Mouse (Mus musculus): ENCODE results near the gene Snx20. TPM values are rescaled to one million over a fixed set of nuclear protein-coding genes. Genes with fewer than 3 reads are reported as not detected.

Gene Snx20
- polyA plus RNA-seq, 1 experiment from 2014 or later = 1.3 TPM

- no peak overlapping the region for H3K4me3 ChIP-seq
- H3K4me2 ChIP-seq (replicated peaks) = no peak overlapping the region
- H3K27me3 ChIP-seq (replicated peaks) = no peaks in the 10 kb centered on the region
- no peaks in the 10 kb centered on the region for H3K36me3 ChIP-seq
- H3K9ac ChIP-seq = no peak overlapping the region
- H3K27ac ChIP-seq = no peak overlapping the region
- H3K9me3 ChIP-seq = no peaks in the 10 kb centered on the region
- no peaks in the 10 kb centered on the region for H3K4me1 ChIP-seq
- 74% methylated on average over 9 of the region's 9 CpGs for whole genome bisulfite sequencing
- ATAC-seq (ENCODE audit: low FRiP score, low read depth) = no peak
These were observed 1.4 kb upstream of the Snx20 start for GRCm38 (mm10) chr8:88637092-88638000.

DNA sequence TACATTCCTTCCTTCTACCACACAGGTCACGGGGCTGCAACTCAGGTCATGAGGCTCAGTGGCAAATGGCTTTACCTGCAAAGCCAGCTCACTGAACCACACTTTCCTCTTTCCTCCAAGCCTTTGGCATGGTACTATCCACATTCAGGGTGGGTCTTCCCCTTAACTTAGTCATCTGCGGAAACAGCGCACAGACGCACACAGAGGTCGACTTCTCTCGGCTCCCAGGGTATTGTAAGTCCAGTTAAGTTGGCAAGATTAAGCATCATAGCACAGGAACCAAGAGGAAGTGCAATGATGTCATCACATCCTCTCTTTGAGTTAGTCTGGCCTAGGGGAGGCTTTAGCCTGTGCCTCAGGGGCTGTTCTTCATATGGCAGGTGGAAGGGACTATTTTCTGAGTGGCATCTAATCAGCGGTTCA lies 2.6 kb downstream of the Snx20 start:
- WGBS = 90% methylated on average over 7 of the region's 7 CpGs

DNA sequence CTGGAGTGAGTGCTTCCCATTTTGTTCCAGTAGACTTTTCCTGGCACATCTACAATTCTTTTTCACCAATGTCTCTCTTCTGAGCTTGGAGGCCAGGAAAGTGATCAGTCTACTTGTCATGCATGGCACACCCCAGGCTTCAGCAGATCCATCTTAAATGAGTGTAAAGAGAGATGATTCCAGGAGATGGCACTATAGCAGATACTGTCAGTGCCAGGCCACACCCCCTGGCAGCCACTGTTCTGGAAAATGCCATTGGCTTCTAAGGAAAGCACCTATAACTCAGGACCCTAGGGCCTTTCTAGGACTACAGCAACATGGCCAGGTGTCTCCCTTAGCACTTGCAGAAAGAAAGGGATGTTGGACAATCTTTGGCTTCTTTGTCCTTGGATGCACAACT lies 4.8 kb downstream of the Snx20 start:
- peaks cover 8% of the 10 kb centered on the region; the same call in 1 of the 2 replicates for H3K4me1 ChIP-seq
- no peak overlapping the region for H3K4me3 ChIP-seq
- peaks cover 18% of the 10 kb centered on the region for H3K27me3 ChIP-seq (replicated peaks)
- no peak for ATAC-seq (ENCODE audit: low FRiP score, low read depth)
- no peak overlapping the region for H3K27ac ChIP-seq
- H3K9me3 ChIP-seq = no peaks in the 10 kb centered on the region
- H3K9ac ChIP-seq = no peak overlapping the region
- H3K36me3 ChIP-seq = no peaks in the 10 kb centered on the region
- H3K4me2 ChIP-seq (replicated peaks) = no peak overlapping the region

More for the DNA sequence above, 2.6 kb downstream of the Snx20 start:
- H3K4me1 ChIP-seq = peaks cover 1% of the 10 kb centered on the region; the same call in 1 of the 2 replicates
- no peak overlapping the region for H3K9ac ChIP-seq
- no peak overlapping the region for H3K4me2 ChIP-seq (replicated peaks)
- no peak overlapping the region for H3K4me3 ChIP-seq
- no peaks in the 10 kb centered on the region for H3K9me3 ChIP-seq
- no peaks in the 10 kb centered on the region for H3K36me3 ChIP-seq
- peaks cover 6% of the 10 kb centered on the region for H3K27me3 ChIP-seq (replicated peaks)
- ATAC-seq (ENCODE audit: low FRiP score, low read depth) = no peak
- no peak overlapping the region for H3K27ac ChIP-seq

DNA sequence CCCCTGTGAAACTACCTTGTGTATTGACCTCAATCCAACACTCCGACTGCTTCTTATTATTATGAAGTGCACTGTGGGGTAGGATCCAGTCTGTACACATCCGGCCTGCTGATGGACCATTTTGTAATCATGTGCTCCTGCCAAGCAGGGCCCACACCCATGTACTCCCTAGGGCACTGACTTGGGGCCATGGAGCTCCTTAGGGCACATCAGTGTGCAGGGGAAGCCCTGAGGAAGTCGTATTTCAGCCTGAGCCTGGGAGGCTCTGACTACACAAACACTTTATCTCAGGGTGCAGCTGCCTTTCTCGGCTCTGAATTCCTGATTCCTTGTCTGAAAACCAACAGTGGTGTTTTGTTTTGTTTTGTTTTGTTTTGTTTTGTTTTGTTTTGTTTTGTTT lies 5.7 kb downstream of the Snx20 start:
- no peak overlapping the region for H3K4me2 ChIP-seq (replicated peaks)
- WGBS = 76% methylated on average over 4 of the region's 4 CpGs
- H3K27me3 ChIP-seq (replicated peaks) = peaks cover 21% of the 10 kb centered on the region
- H3K9me3 ChIP-seq = no peaks in the 10 kb centered on the region
- ATAC-seq (ENCODE audit: low FRiP score, low read depth) = no peak
- no peak overlapping the region for H3K27ac ChIP-seq
- H3K4me3 ChIP-seq = no peak overlapping the region
- H3K9ac ChIP-seq = no peak overlapping the region
- H3K36me3 ChIP-seq = no peaks in the 10 kb centered on the region
- H3K4me1 ChIP-seq = peaks cover 8% of the 10 kb centered on the region; the same call in 1 of the 2 replicates

- Histone ChIP-seq H3K9ac (peak overlapping the region; percentile 70), H3K27me3 (replicated peaks) (peaks cover 25% of the 10 kb centered on the region), H3K4me2 (replicated peaks) (peak overlapping the region; percentile 91), H3K36me3 (no peaks in the 10 kb centered on the region), H3K27ac (no peak overlapping the region), H3K4me3 (peak overlapping the region; percentile 48), H3K9me3 (no peaks in the 10 kb centered on the region), H3K4me1 (peaks cover 8% of the 10 kb centered on the region; the same call in 1 of the 2 replicates)
- 67% methylated on average over 14 of the region's 14 CpGs for WGBS
- ATAC-seq (ENCODE audit: low FRiP score, low read depth) = no peak
These were observed 7.7 kb downstream of the Snx20 start for GRCm38 (mm10) chr8:88628001-88628774.

DNA sequence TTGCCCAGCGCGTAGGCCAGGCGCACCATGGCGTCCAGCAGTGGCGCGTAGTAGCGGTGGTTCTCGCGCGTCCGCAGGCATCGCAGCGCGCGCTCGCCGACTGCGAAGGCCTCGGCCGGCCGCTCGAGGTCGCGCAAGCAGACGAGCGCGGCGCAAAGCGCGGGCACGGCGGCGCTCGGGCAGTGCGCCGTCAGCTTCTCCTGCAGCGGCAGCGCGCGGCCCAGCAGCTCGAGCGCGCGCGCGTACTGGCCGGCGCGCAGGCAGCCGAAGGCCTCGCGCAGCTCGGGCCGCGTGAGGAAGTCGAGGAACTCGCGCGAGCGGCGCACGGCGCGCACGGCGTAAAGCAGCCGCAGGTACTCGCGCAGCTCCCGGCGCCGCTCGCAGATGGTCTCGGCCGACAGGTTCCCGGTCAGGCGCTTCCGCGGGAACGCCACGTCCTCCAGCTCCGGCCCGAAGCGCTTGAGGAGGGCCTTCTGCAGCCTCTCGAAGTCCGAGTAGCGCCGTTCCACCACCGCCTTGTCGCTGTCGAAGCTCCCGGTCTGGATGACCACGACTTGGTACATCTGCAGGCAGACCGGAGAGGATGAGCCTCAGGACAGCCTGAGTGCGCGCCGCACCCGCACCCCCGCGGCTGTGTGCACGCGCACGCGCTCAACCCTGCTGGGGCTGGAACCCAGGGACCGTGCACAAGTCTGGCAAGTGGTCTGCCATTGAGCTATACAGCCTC lies 8.5 kb downstream of the Snx20 start:
- Histone ChIP-seq H3K36me3 (no peaks in the 10 kb centered on the region), H3K9me3 (no peaks in the 10 kb centered on the region), H3K4me3 (peak overlapping the region; percentile 48), H3K27me3 (replicated peaks) (peaks cover 25% of the 10 kb centered on the region), H3K4me2 (replicated peaks) (peak overlapping the region; percentile 91), H3K4me1 (peaks cover 8% of the 10 kb centered on the region; the same call in 1 of the 2 replicates), H3K27ac (no peak overlapping the region), H3K9ac (peak overlapping the region; percentile 70)
- WGBS = under 1% methylated on average over 105 of the region's 105 CpGs
- ATAC-seq (ENCODE audit: low FRiP score, low read depth) = peak; percentile 72

DNA sequence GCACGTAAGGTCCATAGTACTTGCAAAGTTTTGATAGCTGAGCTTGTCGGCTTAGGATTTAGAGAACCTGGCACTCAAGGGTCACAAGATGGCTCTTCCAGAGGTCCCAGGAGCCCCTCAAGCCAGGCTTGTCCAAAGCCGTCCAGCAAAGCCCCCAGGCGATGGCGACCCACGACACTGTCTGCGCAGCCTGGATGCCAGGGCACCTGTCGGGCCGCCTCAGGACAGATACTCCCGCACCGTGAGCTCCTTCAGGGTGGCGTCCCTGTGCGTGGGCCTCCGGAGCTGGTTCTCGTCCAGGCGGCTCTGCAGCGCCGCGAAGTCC lies 9.0 kb downstream of the Snx20 start:
- Histone ChIP-seq H3K27me3 (replicated peaks) (peaks cover 25% of the 10 kb centered on the region), H3K9me3 (no peaks in the 10 kb centered on the region), H3K4me1 (peaks cover 8% of the 10 kb centered on the region; the same call in 1 of the 2 replicates), H3K27ac (no peak overlapping the region), H3K9ac (peak overlapping the region; percentile 70), H3K36me3 (no peaks in the 10 kb centered on the region), H3K4me2 (replicated peaks) (peak overlapping the region; percentile 91), H3K4me3 (peak overlapping the region; percentile 48)
- 15% methylated on average over 19 of the region's 19 CpGs for WGBS
- 0 out of 2 replicates have a peak, but pooled peaks have one; percentile 3 for ATAC-seq (ENCODE audit: low FRiP score, low read depth)

DNA sequence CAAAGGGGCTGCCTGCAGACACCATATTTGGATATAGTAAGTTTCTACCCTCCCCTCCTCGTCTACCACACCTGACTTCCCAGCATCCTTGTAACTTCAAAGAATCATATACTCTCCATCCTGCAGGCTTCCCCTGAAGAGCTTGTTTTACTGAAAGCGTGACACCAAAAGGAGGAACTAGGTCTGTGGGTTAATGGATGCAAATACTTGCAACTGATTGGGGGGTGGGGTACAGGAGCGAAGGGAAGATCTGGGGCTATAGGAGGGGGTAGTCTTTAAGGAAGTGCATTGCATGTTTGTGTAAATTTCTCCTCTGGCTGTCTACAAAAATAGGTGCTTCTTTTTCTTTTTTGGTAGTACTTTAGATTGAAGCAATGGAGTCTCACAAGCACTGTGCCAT lies 9.5 kb downstream of the Snx20 start:
- H3K4me3 ChIP-seq = no peak overlapping the region
- H3K9ac ChIP-seq = no peak overlapping the region
- no peaks in the 10 kb centered on the region for H3K9me3 ChIP-seq
- H3K36me3 ChIP-seq = no peaks in the 10 kb centered on the region
- 76% methylated on average over 3 of the region's 3 CpGs for WGBS
- ATAC-seq (ENCODE audit: low FRiP score, low read depth) = no peak
- H3K27ac ChIP-seq = no peak overlapping the region
- H3K4me2 ChIP-seq (replicated peaks) = no peak overlapping the region
- peaks cover 25% of the 10 kb centered on the region for H3K27me3 ChIP-seq (replicated peaks)
- H3K4me1 ChIP-seq = peaks cover 8% of the 10 kb centered on the region; the same call in 1 of the 2 replicates

GRCm38 (mm10) chr8:88624276-88624675 lies 11.7 kb downstream of the Snx20 start:
- Histone ChIP-seq H3K4me2 (replicated peaks) (no peak overlapping the region), H3K27ac (no peak overlapping the region), H3K9me3 (no peaks in the 10 kb centered on the region), H3K9ac (no peak overlapping the region), H3K27me3 (replicated peaks) (peaks cover 25% of the 10 kb centered on the region), H3K36me3 (no peaks in the 10 kb centered on the region), H3K4me3 (no peak overlapping the region), H3K4me1 (peaks cover 8% of the 10 kb centered on the region; the same call in 1 of the 2 replicates)
- ATAC-seq (ENCODE audit: low FRiP score, low read depth) = no peak
- WGBS = 83% methylated on average over 3 of the region's 3 CpGs

DNA sequence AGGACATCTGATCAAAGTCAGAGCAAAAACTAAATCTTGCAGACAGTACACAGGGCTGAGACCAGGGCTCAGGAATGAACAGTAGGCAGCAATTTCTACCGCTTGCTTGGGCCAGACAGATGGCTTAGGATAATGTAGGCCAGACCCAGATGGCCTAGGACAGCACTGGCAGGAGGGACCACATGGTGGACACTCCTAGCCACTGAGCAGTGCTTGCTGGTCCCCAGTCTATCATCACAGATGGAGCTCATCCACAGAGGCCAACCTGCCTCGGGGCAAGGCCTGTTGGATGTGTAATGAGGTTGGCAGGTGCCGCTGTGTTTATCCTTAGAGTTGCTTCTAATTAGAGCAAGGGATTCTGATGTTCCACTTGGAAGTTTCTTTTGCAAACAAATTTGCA lies 12.6 kb downstream of the Snx20 start:
- Histone ChIP-seq H3K4me1 (peaks cover 7% of the 10 kb centered on the region; the same call in 1 of the 2 replicates), H3K4me3 (no peak overlapping the region), H3K27ac (no peak overlapping the region), H3K27me3 (replicated peaks) (peaks cover 18% of the 10 kb centered on the region), H3K9me3 (no peaks in the 10 kb centered on the region), H3K36me3 (no peaks in the 10 kb centered on the region), H3K4me2 (replicated peaks) (no peak overlapping the region), H3K9ac (no peak overlapping the region)
- no peak for ATAC-seq (ENCODE audit: low FRiP score, low read depth)
- 63% methylated on average over 3 of the region's 3 CpGs for WGBS

DNA sequence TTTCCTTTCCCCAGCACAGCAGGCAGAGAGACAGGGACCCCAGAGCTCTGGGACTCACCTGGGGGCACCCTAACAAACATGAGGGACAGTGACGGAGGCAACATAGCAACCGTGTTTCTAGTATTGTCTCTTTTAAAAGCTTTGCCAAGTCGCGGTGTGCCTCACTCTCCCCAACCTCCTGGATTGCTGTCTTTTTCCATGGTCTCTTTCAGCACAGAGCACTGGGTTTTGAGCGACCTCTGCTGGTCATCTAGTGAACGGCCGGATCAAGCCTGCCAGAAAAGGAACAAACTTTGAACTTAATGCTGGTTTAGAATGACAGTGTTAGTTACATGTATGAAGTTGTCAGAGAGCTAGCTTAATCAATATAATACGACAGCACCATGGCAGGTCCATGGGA lies 14.5 kb downstream of the Snx20 start:
- under 1% methylated on average over 8 of the region's 8 CpGs for WGBS
- Histone ChIP-seq H3K9ac (no peak overlapping the region), H3K27ac (no peak overlapping the region), H3K4me1 (no peaks in the 10 kb centered on the region), H3K9me3 (no peaks in the 10 kb centered on the region), H3K27me3 (replicated peaks) (peaks cover 8% of the 10 kb centered on the region), H3K4me2 (replicated peaks) (no peak overlapping the region), H3K36me3 (no peaks in the 10 kb centered on the region), H3K4me3 (no peak overlapping the region)
- no peak for ATAC-seq (ENCODE audit: low FRiP score, low read depth)

DNA sequence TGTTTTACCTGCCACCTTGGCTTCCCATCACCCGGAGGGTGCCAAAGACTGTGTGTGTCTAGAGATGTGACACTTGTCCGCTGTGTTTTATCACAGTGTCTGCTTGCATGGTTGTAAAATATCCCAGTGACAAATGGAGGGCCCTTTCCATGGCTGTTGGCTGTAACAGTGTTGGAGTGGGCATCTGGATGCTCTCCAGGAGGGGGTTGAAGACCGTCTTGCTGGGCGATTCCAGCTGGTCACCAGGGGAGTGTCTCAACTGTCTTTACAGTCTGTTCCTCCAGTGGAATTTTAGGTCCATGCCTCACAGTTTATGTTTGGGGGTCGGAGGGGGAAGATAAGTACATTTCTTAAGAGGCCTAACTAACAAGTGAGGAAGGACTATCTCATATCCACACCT lies 15.0 kb downstream of the Snx20 start:
- no peak for ATAC-seq (ENCODE audit: low FRiP score, low read depth)
- 62% methylated on average over 5 of the region's 5 CpGs for WGBS
- H3K27ac ChIP-seq = no peak overlapping the region
- H3K36me3 ChIP-seq = no peaks in the 10 kb centered on the region
- H3K9me3 ChIP-seq = no peaks in the 10 kb centered on the region
- no peak overlapping the region for H3K4me3 ChIP-seq
- peaks cover 5% of the 10 kb centered on the region for H3K27me3 ChIP-seq (replicated peaks)
- H3K4me2 ChIP-seq (replicated peaks) = no peak overlapping the region
- no peaks in the 10 kb centered on the region for H3K4me1 ChIP-seq
- no peak overlapping the region for H3K9ac ChIP-seq

All from neural tube, embryonic 12.5 days (tissue).